Mouse (Mus musculus) erythroblast, embryonic 14.5 days (primary cell): Measurements from ENCODE around the gene Gls. TPM values are rescaled to one million over a fixed set of nuclear protein-coding genes. Genes with fewer than 3 reads are reported as not detected.

Source experiments
- H3K27me3 ChIP-seq: 2 replicates; pipeline ENCODE4 v1.6.1; 2012; ENCODE audit warnings: inconsistent platforms; ENCODE audit not compliant: control insufficient read depth
- H3K36me3 ChIP-seq: 2 replicates; pipeline ENCODE4 v1.6.1; 2012; ENCODE audit warnings: mild to moderate bottlenecking, inconsistent platforms; ENCODE audit not compliant: control insufficient read depth
- H3K4me1 ChIP-seq: 2 replicates; pipeline ENCODE4 v1.6.1; 2012; ENCODE audit warnings: inconsistent platforms; ENCODE audit not compliant: control insufficient read depth
- H3K4me3 ChIP-seq: replicated peaks from 2 replicates; pipeline ENCODE3; 2012; ENCODE audit warnings: moderate library complexity, mild to moderate bottlenecking, inconsistent platforms
- H3K9me3 ChIP-seq: 2 replicates; pipeline ENCODE4 v1.6.1; 2012; ENCODE audit warnings: low read length, inconsistent platforms, mixed read lengths; ENCODE audit not compliant: control insufficient read depth
- GATA1 ChIP-seq: IDR thresholded peaks from 2 replicates; pipeline ENCODE4 v1.6.1; 2012; ENCODE audit warnings: low read length, inconsistent platforms, mixed read lengths
- TAL1 ChIP-seq: IDR thresholded peaks from 3 replicates; pipeline ENCODE4 v1.6.1; 2012; ENCODE audit warnings: low read length, inconsistent platforms, mixed read lengths
- polyA plus RNA-seq: library from polyadenylated mRNA; stranded (reverse); fragments of >175 nt; gene quantifications from 2 replicates; pipeline ENCODE4 v1.2.3, GENCODE M21; 2012

Gls gene
- 0.48 and 0.97 TPM in 2 replicates for polyA plus RNA-seq

DNA sequence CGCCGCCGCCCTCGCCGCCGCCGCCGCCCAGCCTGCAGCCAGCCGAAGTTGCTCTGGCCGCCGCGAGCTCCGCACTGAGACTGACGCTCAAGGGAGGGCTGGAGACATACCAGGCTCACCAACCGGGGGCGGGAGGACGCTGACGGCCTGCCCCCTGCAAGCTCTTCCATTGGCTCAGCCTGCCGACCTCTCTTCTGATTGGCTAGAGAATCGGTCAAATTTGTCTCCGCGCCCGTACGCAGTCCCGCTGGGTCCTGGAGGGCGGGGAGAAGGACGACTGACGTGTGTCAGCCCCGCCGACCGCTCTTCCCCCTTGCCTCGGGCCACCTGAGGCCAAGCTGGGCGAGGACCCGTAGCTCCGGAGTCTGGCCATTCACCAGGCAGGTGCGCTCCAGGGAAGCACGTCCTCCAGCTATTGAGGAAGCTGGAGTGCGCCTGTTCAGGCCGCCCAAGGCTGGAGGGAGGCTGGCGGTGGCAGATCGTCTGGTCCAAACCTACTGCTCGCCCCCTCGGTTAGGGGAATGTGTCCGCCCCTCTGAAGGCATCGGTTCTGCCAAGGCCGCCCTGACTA lies at the start of gene Gls:
Gene Gls, minus strand, starts transcription at position 90 of the 571 bp plus-strand sequence.
- no peaks in the 10 kb centered on the region for H3K9me3 ChIP-seq

DNA sequence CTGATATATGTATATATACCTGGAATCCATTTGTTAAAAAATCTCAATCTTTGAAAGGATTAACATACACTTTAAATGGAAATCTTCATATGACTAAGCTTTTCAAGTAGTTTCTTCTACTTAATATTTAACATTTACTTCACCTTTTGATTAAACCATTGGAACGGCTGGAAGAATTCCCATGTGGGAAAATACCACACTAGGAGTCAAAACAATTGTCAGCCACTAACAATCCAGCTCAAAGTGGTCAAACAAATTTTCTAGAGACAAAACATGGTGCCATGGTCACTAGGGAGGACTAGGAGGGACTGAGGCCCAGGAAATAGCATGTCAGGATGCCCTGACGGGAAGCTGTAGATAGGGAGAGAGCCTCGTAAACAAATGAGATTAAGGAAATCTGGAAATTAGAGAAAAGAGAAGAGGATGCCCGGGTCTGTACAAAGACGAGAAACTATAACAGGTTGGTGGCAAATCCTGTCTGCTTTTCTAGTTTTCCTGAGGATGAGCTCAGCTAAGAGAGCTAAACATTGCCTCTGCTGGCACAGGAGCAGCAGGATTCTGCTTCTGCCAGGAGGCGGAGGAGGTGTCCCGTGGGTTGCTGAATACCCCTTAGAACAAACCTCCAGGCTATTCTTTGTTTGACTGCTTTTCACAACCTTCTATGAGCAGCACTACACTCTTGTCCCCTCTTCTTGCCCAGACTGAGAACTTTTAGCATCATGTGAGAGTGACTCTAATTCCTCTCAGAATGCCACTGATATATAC lies 47.0 kb upstream of the Gls start:
- Histone ChIP-seq H3K4me1 (no peaks in the 10 kb centered on the region), H3K27me3 (no peaks in the 10 kb centered on the region), H3K36me3 (no peaks in the 10 kb centered on the region), H3K9me3 (no peaks in the 10 kb centered on the region), H3K4me3 (no peak overlapping the region)
- TF ChIP-seq TAL1 (no peak), GATA1 (no peak)

More for the DNA sequence above, at the start of gene Gls:
- no peak for TF ChIP-seq GATA1
- TF ChIP-seq TAL1, result no peak
- Histone ChIP-seq H3K27me3 (peaks cover 11% of the 10 kb centered on the region), H3K36me3 (no peaks in the 10 kb centered on the region), H3K4me3 (peak within 1 kb of the TSS; percentile 95), H3K4me1 (peaks cover 33% of the 10 kb centered on the region)

DNA sequence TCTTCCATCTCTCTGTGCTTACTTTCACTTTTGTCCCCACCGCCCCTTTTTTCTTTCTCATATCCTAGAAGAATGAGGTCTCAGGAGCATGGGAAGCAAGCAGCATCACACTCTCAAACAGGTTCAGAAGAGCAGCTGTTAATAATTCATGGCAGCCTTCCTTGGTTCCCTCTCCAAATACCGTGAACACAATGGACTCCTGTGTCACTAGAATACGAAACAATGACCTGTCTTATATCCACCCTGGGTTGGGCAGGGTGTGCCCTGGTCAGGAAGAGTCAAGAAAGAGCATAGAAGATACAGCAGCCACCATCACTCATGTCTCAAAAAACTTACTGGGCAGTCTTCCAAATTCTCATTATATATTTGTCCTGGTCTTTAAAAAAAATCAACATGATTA lies 46.3 kb upstream of the Gls start:
- no peaks in the 10 kb centered on the region for H3K4me1 ChIP-seq
- TF ChIP-seq GATA1, result no peak
- TF ChIP-seq TAL1, result no peak
- no peaks in the 10 kb centered on the region for H3K36me3 ChIP-seq
- H3K9me3 ChIP-seq, result no peaks in the 10 kb centered on the region
- no peaks in the 10 kb centered on the region for H3K27me3 ChIP-seq
- no peak overlapping the region for H3K4me3 ChIP-seq

DNA sequence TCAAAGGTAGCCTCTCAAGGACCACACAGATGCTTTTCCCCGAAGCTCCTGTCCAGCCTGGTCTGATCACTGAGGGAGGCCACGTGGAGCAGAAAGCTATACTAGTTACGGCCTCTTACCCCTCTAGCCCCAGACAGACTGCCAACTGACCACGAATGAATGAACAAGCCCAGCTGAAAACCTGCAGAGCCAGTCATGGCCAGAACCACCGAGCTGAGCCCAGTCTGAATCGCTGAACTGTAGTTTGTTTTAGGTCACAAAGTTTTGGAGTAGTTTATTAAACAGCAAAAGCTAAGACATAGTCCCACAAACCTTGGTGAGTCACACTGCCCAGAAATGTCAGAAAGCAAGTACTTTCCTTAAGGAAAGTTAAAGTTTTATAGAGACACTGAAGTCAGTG lies 45.0 kb upstream of the Gls start:
- no peaks in the 10 kb centered on the region for H3K27me3 ChIP-seq
- H3K4me1 ChIP-seq, result no peaks in the 10 kb centered on the region
- no peak overlapping the region for H3K4me3 ChIP-seq
- TF ChIP-seq GATA1 (no peak), TAL1 (no peak)
- H3K36me3 ChIP-seq, result no peaks in the 10 kb centered on the region
- H3K9me3 ChIP-seq, result no peaks in the 10 kb centered on the region

DNA sequence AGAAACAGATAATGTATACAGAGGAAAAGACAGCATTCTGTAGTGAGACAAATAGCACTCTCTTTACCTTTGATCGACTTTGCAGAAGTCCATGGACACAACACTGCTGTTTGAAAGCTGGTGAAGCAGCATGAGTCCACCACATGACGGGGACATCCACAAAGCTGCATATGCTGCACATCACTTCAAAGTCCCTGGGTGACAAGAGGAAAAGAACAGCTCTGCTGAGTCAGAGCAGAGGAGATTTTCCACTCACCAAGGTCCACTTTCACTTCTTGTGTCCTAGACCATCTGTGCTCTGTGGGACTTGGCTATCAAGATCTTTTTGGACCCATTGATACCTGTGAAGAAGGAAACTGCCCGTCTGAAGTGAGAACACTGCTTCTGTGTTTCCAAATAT lies 41.2 kb upstream of the Gls start:
- TF ChIP-seq TAL1 (no peak), GATA1 (no peak)
- no peaks in the 10 kb centered on the region for H3K27me3 ChIP-seq
- no peaks in the 10 kb centered on the region for H3K4me1 ChIP-seq
- no peak overlapping the region for H3K4me3 ChIP-seq
- no peaks in the 10 kb centered on the region for H3K36me3 ChIP-seq
- no peaks in the 10 kb centered on the region for H3K9me3 ChIP-seq

DNA sequence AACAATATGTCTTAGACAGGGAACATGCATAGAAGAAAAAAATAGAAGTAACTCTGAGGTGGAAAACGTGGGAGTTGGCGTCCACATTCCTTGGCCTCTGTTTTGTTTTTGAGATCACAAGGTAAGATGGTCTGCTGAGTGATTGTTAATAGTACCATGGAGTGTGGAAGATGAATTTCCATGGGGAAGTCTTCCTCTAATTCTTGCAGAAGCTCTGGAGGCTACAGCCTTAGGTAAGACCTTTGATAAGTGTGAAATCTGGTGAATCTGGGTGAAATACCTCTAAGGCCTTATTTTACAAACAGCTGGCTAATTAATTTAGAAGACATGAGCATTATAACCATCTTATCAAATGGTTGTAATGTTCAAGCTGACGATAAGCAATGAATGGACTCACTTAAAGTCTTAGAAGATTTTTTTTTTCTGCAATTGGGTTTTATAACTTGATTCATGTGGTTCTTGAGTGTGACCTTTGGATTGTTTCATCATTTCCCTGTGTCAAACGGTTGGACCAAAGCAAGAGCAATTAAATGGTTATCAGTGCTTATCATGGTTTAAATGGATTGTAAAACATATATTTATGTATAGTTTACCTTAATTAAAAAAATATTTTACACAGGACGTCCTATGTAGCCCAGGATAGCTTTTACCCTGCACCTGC lies 39.1 kb upstream of the Gls start:
- Histone ChIP-seq H3K36me3 (no peaks in the 10 kb centered on the region), H3K9me3 (no peaks in the 10 kb centered on the region), H3K27me3 (no peaks in the 10 kb centered on the region), H3K4me1 (no peaks in the 10 kb centered on the region), H3K4me3 (no peak overlapping the region)
- TF ChIP-seq TAL1, result no peak
- TF ChIP-seq GATA1, result no peak

DNA sequence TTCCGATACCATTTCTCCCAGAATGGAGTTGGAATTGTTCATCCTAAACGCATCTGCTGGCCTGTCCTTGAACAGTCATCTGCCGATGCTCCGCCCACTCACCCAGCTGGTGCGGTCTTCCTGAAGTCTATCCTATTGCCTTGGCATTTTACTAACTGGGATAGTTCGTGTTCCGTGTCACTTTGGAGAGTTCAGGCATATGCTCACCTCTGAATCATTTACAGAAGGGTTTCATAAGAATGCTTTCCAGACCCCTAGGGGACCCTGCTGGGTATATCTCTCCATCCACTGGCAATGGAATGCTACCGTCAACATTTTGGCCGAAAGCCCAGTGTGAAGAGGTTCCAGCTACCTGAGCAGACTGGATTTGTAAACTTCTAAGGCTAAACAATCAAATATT lies 37.3 kb upstream of the Gls start:
- H3K9me3 ChIP-seq, result no peaks in the 10 kb centered on the region
- no peak for TF ChIP-seq GATA1
- no peak for TF ChIP-seq TAL1
- no peak overlapping the region for H3K4me3 ChIP-seq
- no peaks in the 10 kb centered on the region for H3K4me1 ChIP-seq
- no peaks in the 10 kb centered on the region for H3K27me3 ChIP-seq
- H3K36me3 ChIP-seq, result no peaks in the 10 kb centered on the region

DNA sequence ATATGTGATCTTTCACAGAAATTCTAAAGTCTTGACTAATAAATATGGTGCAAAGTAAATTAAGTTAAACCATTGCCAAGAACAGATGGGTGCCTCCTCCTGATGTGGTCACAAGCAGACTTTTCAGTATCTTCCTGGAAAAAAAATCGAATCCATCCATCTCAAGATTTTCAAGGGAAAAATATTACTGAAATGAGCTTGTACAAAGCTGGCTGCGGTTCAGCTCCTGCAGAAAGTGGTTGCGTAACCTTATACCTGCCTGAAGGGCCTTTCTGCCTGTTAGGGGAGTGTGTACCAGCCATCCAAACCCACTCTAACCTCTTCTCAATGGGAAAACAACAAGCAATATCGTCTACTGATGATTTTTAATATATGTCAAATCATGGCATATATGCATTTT lies 36.6 kb upstream of the Gls start:
- Histone ChIP-seq H3K4me1 (no peaks in the 10 kb centered on the region), H3K27me3 (no peaks in the 10 kb centered on the region), H3K9me3 (no peaks in the 10 kb centered on the region), H3K4me3 (no peak overlapping the region), H3K36me3 (no peaks in the 10 kb centered on the region)
- TF ChIP-seq TAL1 (no peak), GATA1 (no peak)

DNA sequence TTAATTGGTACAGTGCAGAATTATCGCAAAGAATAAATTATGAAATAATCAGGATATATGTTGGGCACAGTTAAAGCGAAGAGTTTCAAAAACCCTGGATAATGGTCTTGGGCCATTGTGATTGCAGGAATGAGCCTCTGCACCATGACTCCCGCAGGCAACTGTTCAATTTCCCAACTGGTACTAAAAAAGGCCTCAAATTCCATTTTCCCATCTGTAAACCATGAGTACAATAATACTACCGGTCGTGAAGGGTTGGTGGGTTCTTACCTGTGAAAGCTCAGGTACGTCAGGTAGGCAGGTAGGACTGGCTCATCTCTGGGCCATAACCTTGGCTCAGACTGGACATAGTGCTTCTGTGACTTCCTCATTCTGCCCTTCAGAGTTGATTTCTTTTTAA lies 35.0 kb upstream of the Gls start:
- Histone ChIP-seq H3K4me3 (no peak overlapping the region), H3K9me3 (no peaks in the 10 kb centered on the region)

More for the DNA sequence above, 35.0 kb upstream of the Gls start:
- Histone ChIP-seq H3K36me3 (no peaks in the 10 kb centered on the region), H3K27me3 (no peaks in the 10 kb centered on the region), H3K4me1 (no peaks in the 10 kb centered on the region)
- TF ChIP-seq GATA1 (no peak), TAL1 (no peak)
